Mouse (Mus musculus) lung, postnatal 14 days (tissue): ENCODE data around the gene Gm4312.
"Not testable (repeated sequence)": the region's sequence is repeated elsewhere in the genome, so short reads cannot be mapped to it uniquely, and the experiment has no call there.

Source experiments
- DNase-seq: peaks from one replicate; pipeline ENCODE4 v3.0.0; 2021

The Gm4312 gene

GRCm38 (mm10) chr10:100382460-100382859, at the start of gene Gm4312:
Gene Gm4312, minus strand, starts transcription at chr10:100382560.
- not testable (repeated sequence) for DNase-seq

- DNase-seq, result no peak
These were observed 45.2 kb upstream of the Gm4312 start for GRCm38 (mm10) chr10:100427592-100427991.

- no peak for DNase-seq
These were observed 33.2 kb upstream of the Gm4312 start for GRCm38 (mm10) chr10:100415566-100415965.

GRCm38 (mm10) chr10:100402301-100402700, 19.9 kb upstream of the Gm4312 start:
- not testable (repeated sequence) for DNase-seq

- DNase-seq, result not testable (repeated sequence)
These were observed 21.3 kb downstream of the Gm4312 start, which contains the start of gene Gm4307 for GRCm38 (mm10) chr10:100361038-100361437. Gene Gm4307, plus strand, starts transcription at chr10:100361338.

GRCm38 (mm10) chr10:100356841-100357240, 25.5 kb downstream of the Gm4312 start:
- peak; percentile 1 for DNase-seq

GRCm38 (mm10) chr10:100350793-100351192, 31.6 kb downstream of the Gm4312 start, which contains the start of gene Gm4305:
Gene Gm4305, plus strand, starts transcription at chr10:100351093.
- not testable (repeated sequence) for DNase-seq

- DNase-seq, result not testable (repeated sequence)
These were observed 36.7 kb downstream of the Gm4312 start, which contains the start of gene Gm4303 for GRCm38 (mm10) chr10:100345672-100346071. Gene Gm4303, plus strand, starts transcription at chr10:100345972.

- DNase-seq, result not testable (repeated sequence)
These were observed 41.8 kb downstream of the Gm4312 start, which contains the start of gene Gm4302 for GRCm38 (mm10) chr10:100340536-100340935. Gene Gm4302, plus strand, starts transcription at chr10:100340836.

- DNase-seq, result not testable (repeated sequence)
These were observed 47.0 kb downstream of the Gm4312 start, which contains the start of gene Gm4301 for GRCm38 (mm10) chr10:100335376-100335775. Gene Gm4301, plus strand, starts transcription at chr10:100335676.
